Mouse (Mus musculus): ENCODE data around the gene Glb1l3.

DNA sequence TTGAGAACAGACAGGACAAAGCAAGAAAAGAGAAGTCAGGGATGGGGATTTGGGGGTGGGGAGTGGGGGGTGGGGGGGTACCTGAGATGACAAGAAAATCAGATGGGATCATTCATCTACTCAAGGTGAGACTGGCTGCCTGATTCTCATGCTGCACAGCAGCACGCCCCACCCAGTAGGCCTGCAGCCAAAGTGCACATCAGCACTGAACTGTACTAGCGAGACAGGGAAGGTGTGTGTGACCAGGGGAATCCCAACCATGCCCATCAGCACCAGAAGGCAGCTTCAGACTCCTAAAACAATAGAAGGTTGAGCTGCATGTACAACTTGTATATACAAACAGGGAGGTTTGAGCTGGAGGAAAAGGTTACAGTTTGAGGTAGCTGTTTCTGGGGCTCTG lies 85.0 kb downstream of the Glb1l3 start:
- TF ChIP-seq CTCF (conservative IDR thresholded peaks at IDR 0.05; ENCODE audit: insufficient read depth, insufficient read length, low read depth, low read length) (no peak), POLR2A (IDR thresholded peaks at IDR 0.05; ENCODE audit: low read depth, low read length) (no peak)
